Mouse (Mus musculus) liver, embryonic 15.5 days (tissue): ENCODE results near the gene Kif17. TPM values are rescaled to one million over a fixed set of nuclear protein-coding genes. Genes with fewer than 3 reads are reported as not detected.

Experiments
- ATAC-seq: fragments of 200-750 bp; cut with Nextera tagmentation; 2 replicates; pipeline ENCODE4 v1.8.0; 2017; ENCODE audit warnings: moderate number of reproducible peaks, mild to moderate bottlenecking, moderate library complexity; ENCODE audit not compliant: insufficient read depth
- H3K27ac ChIP-seq: fragments of 300-500 bp; sonication (generic); replicated peaks from 2 replicates; pipeline ENCODE4 v1.5.1; 2015; ENCODE audit warnings: mild to moderate bottlenecking, inconsistent platforms
- H3K27me3 ChIP-seq: fragments of 300-500 bp; sonication (generic); 2 replicates; pipeline ENCODE4 v1.6.1; 2015; ENCODE audit warnings: mild to moderate bottlenecking, inconsistent platforms
- H3K36me3 ChIP-seq: fragments of 300-500 bp; sonication (generic); replicated peaks from 2 replicates; pipeline ENCODE4 v1.6.1; 2015; ENCODE audit warnings: moderate library complexity, mild to moderate bottlenecking, inconsistent platforms
- H3K4me1 ChIP-seq: fragments of 300-500 bp; sonication (generic); replicated peaks from 2 replicates; pipeline ENCODE4 v1.6.1; 2015; ENCODE audit warnings: inconsistent platforms
- H3K4me2 ChIP-seq: fragments of 300-500 bp; sonication (generic); 2 replicates; pipeline ENCODE4 v1.6.1; 2015; ENCODE audit warnings: moderate library complexity, mild to moderate bottlenecking, inconsistent platforms
- H3K4me3 ChIP-seq: fragments of 300-500 bp; sonication (generic); replicated peaks from 2 replicates; pipeline ENCODE4 v1.5.1; 2015; ENCODE audit warnings: mild to moderate bottlenecking, inconsistent platforms
- H3K9ac ChIP-seq: fragments of 300-500 bp; sonication (generic); 2 replicates; pipeline ENCODE4 v1.6.1; 2015; ENCODE audit warnings: moderate library complexity, mild to moderate bottlenecking, inconsistent platforms
- H3K9me3 ChIP-seq: fragments of 300-500 bp; sonication (generic); replicated peaks from 2 replicates; pipeline ENCODE4 v1.6.1; 2016; ENCODE audit warnings: inconsistent platforms
- WGBS: fragments of 180-500 bp; shearing (Covaris S2); methylation state at CpG from one replicate; pipeline ENCODE4 v1.1.7; 2015; ENCODE audit warnings: mixed read lengths; ENCODE audit not compliant: insufficient replicate concordance; 5-methylcytosine and 5-hydroxymethylcytosine counted together
- polyA plus RNA-seq: library from polyadenylated mRNA; unstranded; fragments of >200 nt; fragmentation: Nextera tagmentation; extraction: Ambion mirVana; gene quantifications from 2 replicates; pipeline ENCODE4 v1.2.1, GENCODE M21; 2015

Gene Kif17
- polyA plus RNA-seq: 0.30 and 0.32 TPM in 2 replicates

DNA sequence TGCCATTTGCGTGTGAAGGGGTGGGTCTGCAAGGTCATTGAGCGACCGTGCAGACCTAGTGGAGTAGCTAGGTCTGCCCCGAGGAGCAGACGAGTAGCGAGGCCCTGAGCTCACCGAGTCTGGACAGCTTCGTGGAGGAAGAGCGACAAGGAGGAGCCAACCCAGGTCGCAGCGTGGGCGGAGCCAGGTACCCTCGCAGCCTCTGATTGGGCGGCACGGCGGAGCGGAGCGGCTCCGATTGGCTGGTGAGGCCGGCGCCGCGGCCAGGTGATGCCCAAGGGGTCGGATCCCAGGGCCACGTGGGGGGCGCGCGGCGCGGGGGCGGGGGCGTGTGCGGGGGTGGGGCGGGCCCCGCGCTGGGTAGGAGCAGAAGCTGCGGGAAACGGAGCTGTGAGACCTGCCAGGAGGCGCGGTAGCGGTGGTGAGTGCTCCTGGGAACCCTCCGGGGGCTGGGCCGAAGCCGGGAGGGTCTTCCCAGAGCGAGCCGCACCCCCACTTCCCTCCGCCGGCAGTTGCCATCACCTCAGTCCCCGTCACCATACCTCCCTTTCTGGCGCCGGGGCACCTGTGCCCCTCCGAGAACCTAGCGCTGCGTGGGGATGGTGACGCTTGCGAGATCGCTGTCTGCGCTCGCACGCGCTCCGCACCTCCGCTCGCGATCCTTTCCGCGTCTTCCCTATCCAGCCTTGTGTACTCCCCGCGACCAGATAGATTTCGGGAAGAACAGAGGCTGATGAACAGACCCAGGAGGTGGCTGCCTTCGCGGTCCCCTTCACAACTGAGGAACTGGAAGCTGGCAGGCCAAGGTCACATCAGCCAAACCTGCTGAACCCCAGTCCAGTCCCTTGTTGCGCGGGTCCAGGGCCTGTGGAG lies at the start of gene Kif17, which contains the start of gene Sh2d5:
Kif17 (plus strand) TSS at position 348 of the 873 bp plus-strand sequence.
Sh2d5 (plus strand) TSS at position 316 of the 873 bp plus-strand sequence.
- ATAC-seq: peak; percentile 81
- Histone ChIP-seq H3K27ac (no peak within 1 kb of the TSS), H3K9ac (peak within 1 kb of the TSS; percentile 27; the same call in 1 of the 2 replicates), H3K4me1 (peaks cover 29% of the 10 kb centered on the region), H3K36me3 (peaks cover 27% of the 10 kb centered on the region), H3K9me3 (no peaks in the 10 kb centered on the region), H3K4me2 (peak within 1 kb of the TSS; percentile 86), H3K27me3 (peaks cover 57% of the 10 kb centered on the region), H3K4me3 (peak within 1 kb of the TSS; percentile 53)
- under 1% methylated on average over 68 of the region's 74 CpGs for WGBS

DNA sequence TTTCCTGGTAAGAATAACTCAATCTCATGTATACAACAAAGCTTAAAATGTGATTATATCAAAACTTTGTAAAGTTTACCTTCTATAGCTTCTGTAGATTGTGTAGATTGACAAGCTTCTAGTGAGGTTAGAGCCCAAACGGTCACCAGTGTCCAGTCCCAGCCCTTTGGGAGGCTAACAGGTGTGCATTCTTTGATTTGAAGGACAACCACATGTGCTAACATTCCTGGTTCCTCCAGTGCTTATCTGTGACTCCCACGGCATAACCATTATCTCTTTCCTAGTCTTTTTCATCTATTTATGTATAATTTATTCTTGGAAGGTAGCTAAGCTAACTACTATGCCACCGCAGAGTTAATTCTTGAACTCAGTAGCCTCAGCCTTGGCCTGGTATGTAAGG lies 49.5 kb upstream of the Kif17 start:
- Histone ChIP-seq H3K27me3 (no peaks in the 10 kb centered on the region), H3K9ac (no peak overlapping the region), H3K27ac (no peak overlapping the region), H3K4me1 (no peaks in the 10 kb centered on the region), H3K36me3 (peaks cover 71% of the 10 kb centered on the region), H3K9me3 (no peaks in the 10 kb centered on the region), H3K4me3 (no peak overlapping the region), H3K4me2 (no peak overlapping the region)
- no peak for ATAC-seq
- 67% methylated on average over 3 of the region's 3 CpGs for WGBS

DNA sequence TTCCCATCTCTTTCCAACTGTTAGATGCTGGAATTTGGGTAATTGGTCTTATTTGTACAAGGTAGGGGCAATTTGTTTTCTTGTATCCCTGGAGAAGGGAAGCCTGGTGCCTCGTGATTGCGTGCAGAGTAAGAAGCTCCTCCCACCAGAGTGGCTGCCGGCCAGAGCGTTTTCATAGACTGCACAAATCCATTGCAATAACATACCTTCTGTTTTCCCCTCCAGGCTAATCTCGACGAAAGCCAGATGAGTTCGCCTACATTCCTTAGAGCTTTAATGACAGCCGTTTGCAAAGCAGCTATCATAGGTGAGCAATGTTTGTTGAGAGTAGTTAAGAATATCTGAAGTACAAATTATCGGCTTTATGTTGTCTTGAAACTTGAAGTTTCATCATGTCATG lies 48.5 kb upstream of the Kif17 start:
- Histone ChIP-seq H3K36me3 (peaks cover 68% of the 10 kb centered on the region), H3K4me2 (no peak overlapping the region), H3K9ac (no peak overlapping the region), H3K27ac (no peak overlapping the region), H3K27me3 (no peaks in the 10 kb centered on the region), H3K9me3 (no peaks in the 10 kb centered on the region), H3K4me1 (no peaks in the 10 kb centered on the region), H3K4me3 (no peak overlapping the region)
- no peak for ATAC-seq
- 73% methylated on average over 9 of the region's 9 CpGs for WGBS

DNA sequence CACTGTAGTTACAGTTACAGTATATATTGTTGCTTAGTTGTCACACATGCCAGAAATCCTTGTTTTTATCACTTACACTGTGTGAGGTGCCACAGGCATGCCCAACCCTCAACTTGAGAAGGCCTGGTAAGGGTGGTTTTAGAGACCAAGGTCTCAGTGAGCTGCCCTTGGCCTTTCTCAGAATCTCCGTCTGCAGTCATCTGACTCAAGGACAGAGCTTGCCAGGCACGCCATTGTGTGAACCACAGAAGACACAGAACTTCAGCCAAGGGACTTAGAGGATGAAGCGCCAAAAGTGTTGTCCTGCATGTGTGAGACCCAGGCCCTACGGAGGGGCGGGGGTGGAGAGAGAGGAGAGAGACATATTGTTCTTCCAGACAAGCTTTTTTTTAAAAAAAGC lies 40.1 kb upstream of the Kif17 start:
- Histone ChIP-seq H3K27me3 (no peaks in the 10 kb centered on the region), H3K4me1 (0 out of 2 replicates have a peak, but pooled peaks cover 4% of the 10 kb centered on the region), H3K4me2 (no peak overlapping the region), H3K36me3 (peaks cover 33% of the 10 kb centered on the region), H3K9ac (no peak overlapping the region), H3K4me3 (no peak overlapping the region), H3K27ac (no peak overlapping the region), H3K9me3 (no peaks in the 10 kb centered on the region)
- ATAC-seq: no peak
- WGBS: 80% methylated on average over 5 of the region's 5 CpGs

DNA sequence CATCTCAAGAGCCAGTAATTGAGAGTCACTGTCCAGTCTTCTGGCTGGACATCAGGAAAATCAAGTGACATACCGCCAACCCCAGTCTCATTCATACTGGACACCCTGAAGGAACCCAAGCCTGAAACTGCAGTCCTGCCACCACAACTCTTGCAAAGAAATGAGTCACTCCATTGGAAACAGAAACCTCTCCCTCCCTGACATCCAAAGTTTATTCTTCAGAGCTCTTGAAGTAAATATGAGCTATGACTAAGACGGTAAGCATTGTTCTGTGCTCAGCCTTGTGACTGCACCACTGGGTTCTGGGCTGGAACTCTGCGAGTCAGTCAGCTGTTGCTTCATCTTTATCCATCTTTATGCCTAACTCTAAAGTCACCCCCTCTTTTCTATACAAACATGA lies 36.4 kb upstream of the Kif17 start:
- Histone ChIP-seq H3K9me3 (no peaks in the 10 kb centered on the region), H3K4me1 (peaks cover 23% of the 10 kb centered on the region), H3K27ac (no peak overlapping the region), H3K9ac (no peak overlapping the region), H3K27me3 (no peaks in the 10 kb centered on the region), H3K4me2 (no peak overlapping the region), H3K4me3 (no peak overlapping the region), H3K36me3 (peaks cover 7% of the 10 kb centered on the region; the same call in 1 of the 2 replicates)
- no peak for ATAC-seq
- 72% methylated on average over 3 of the region's 3 CpGs for WGBS

DNA sequence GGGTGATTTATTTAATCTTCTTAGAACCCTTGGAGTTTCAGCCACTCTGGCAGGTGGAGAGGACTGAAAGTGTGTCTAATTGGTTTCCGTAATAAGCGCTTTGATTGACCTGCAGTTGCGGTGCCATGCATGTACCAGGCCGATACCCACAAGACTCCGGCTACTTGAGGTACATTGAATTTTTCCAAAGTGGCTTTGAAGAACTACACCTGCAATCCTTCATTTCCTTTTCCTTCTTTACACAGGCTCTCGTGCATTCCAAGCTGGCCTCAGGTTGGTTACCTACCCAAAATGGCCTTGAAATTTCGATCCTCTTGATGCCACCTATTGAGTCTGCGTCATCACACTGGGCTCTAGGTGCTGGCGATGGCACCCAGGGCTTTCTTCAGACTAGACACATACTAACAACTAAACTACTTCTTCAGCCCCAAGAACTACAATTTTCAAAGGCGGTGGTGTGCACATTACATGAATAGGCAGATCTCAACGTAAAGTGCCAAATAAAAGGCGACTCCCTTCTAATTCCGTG lies 34.5 kb upstream of the Kif17 start:
- Histone ChIP-seq H3K9me3 (no peaks in the 10 kb centered on the region), H3K27me3 (no peaks in the 10 kb centered on the region), H3K4me1 (peaks cover 42% of the 10 kb centered on the region), H3K27ac (peak overlapping the region; percentile 97), H3K4me3 (peak overlapping the region; percentile 92), H3K4me2 (peak overlapping the region; percentile 86), H3K36me3 (no peaks in the 10 kb centered on the region), H3K9ac (peak overlapping the region; percentile 95)
- 47% methylated on average over 13 of the region's 13 CpGs for WGBS
- no peak for ATAC-seq

DNA sequence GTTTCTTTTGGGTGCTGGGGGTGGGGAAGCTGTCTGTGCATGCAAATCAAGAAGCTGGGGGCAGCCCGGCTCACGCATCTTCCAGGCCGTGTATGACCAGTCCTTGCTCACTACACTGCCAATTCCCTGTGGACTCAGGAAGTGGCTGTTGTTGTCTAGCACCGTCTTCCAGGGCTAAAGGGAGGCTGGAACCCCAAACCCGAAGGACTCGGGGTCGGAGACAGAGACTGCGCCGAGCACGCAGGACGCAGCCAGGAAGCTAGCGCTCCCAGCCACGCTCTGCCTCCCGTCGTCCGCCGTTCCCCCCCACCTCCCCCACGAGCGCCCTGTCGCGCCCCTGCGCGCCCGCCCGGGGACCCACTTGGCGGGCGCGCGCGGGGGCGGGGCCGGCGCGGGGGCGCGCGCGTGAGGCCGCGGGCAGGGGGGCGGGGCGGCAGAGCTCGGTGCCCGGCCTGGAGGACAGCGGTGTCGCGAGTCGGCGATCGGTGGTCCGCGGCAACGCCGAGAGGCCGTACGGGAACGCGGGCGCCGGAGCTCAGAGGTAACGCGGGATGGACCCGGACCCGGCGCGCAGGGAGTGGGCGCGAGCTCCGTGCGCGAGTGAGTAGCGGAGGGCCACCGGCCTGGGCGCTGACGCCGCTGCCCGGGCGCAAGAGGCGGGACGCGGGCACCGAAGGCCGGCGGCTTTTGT lies 33.9 kb upstream of the Kif17 start, which contains the start of gene Hp1bp3:
Hp1bp3 (plus strand) TSS at position 97 of the 691 bp plus-strand sequence.
- peaks cover 47% of the 10 kb centered on the region for H3K4me1 ChIP-seq
- H3K4me3 ChIP-seq: peak within 1 kb of the TSS; percentile 92
- under 1% methylated on average over 73 of the region's 84 CpGs for WGBS
- H3K4me2 ChIP-seq: peak within 1 kb of the TSS; percentile 86
- peak; percentile 61 for ATAC-seq
- H3K36me3 ChIP-seq: peaks cover 6% of the 10 kb centered on the region
- peak within 1 kb of the TSS; percentile 98 for H3K9ac ChIP-seq
- H3K27me3 ChIP-seq: no peaks in the 10 kb centered on the region
- peak within 1 kb of the TSS; percentile 97 for H3K27ac ChIP-seq
- no peaks in the 10 kb centered on the region for H3K9me3 ChIP-seq

DNA sequence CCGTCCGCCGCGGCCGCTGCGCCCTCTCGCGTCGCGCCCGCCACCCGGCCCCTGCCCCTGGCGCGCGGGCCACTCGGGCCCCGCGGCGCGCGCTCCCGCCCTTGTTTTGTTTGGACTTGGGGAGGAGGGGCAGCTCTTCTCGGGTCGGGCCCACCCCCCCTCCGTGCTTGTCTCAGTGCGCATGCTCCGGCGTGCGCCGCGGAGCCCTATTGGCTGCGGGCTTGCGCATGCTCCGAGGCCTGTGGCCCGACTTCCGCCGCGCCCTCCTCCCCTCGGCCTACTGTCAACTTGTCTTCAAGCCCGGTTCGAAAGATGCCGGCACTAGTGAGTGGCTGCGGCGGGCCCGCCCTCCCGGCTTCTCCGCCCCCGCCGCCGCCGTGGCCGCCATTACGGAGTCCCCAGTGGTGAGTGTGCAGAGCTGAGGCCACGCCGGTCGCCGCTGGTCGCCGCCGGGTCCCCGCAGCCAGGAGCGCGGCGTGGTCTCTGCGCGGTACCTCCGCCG lies 33.3 kb upstream of the Kif17 start:
- under 1% methylated on average over 62 of the region's 68 CpGs for WGBS
- peak; percentile 95 for ATAC-seq
- H3K27ac ChIP-seq: peak overlapping the region; percentile 97
- peaks cover 11% of the 10 kb centered on the region for H3K36me3 ChIP-seq
- no peaks in the 10 kb centered on the region for H3K9me3 ChIP-seq
- H3K9ac ChIP-seq: peak overlapping the region; percentile 98
- peak overlapping the region; percentile 86 for H3K4me2 ChIP-seq
- no peaks in the 10 kb centered on the region for H3K27me3 ChIP-seq
- peaks cover 50% of the 10 kb centered on the region for H3K4me1 ChIP-seq
- peak overlapping the region; percentile 92 for H3K4me3 ChIP-seq

DNA sequence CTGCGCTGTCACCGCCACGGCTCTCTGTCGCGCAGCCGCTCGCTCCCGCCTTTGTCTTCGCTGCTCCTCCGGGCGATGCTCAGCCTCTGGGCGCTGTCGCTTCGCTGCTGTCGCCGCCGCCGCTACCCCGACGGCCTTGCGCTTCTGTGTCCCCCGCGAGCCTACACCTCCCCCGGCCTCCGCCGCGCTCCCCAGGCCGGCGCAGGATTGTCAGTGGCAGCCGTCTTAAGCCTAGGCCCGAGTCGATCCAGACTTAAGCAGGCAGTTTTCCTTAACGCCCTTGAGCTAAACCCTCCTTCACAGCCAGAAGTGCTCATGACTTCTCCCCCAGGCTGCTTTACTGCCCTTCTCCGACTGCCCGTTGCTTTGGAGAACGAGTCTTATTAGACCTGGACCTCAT lies 32.8 kb upstream of the Kif17 start:
- ATAC-seq: peak; percentile 19
- H3K27ac ChIP-seq: peak overlapping the region; percentile 97
- under 1% methylated on average over 36 of the region's 36 CpGs for WGBS
- H3K9ac ChIP-seq: peak overlapping the region; percentile 98
- H3K4me3 ChIP-seq: peak overlapping the region; percentile 92
- no peaks in the 10 kb centered on the region for H3K9me3 ChIP-seq
- no peaks in the 10 kb centered on the region for H3K27me3 ChIP-seq
- H3K36me3 ChIP-seq: peaks cover 16% of the 10 kb centered on the region
- H3K4me1 ChIP-seq: peaks cover 55% of the 10 kb centered on the region
- H3K4me2 ChIP-seq: peak overlapping the region; percentile 79

DNA sequence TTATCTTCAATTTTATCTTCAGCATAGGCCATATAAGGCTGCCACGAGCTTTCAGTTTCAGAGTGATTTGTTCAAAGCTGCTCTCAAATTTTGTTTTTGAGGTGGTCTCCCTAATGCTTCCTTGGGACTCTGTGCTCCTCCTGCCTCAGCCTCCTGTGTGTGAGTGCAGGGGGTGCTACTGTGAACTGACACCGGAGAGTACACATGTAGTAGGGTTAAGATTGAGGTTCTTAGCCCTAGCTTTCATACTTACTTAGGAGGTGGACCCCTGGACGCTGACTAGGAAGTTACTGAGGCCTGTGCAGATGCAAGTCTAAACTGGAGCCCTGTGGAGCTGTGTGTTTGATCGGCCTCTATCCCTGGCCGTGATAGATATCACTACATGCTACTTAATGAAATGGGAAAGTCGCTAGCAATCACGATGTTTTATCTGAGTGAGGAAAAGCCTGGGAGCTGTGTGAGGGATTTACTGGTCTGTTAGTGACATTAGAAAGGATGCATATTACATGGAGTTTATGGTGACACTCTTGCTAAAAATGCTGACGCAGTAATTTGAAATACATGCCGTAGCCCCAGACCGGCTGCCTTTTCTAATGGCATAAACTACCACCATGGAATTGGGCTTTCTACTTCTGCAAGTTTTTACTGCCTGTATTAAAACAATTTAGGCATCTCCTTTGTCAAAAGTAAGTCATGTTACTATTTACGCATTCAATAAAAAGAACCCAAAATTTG lies 32.1 kb upstream of the Kif17 start:
- Histone ChIP-seq H3K9ac (peak overlapping the region; percentile 98), H3K4me1 (peaks cover 57% of the 10 kb centered on the region), H3K4me3 (peak overlapping the region; percentile 92), H3K27me3 (no peaks in the 10 kb centered on the region), H3K4me2 (peak overlapping the region; percentile 79), H3K9me3 (no peaks in the 10 kb centered on the region), H3K27ac (peak overlapping the region; percentile 97), H3K36me3 (peaks cover 22% of the 10 kb centered on the region)
- no peak for ATAC-seq
- 35% methylated on average over 11 of the region's 11 CpGs for WGBS
